Mouse (Mus musculus) limb, embryonic 14.5 days (tissue): Measurements from ENCODE around the gene Cdan1. TPM values are rescaled to one million over a fixed set of nuclear protein-coding genes. Genes with fewer than 3 reads are reported as not detected.

Experiments
- ATAC-seq: fragments of 200-750 bp; cut with Nextera tagmentation; 2 replicates; pipeline ENCODE4 v1.8.0; 2017; ENCODE audit warnings: low read depth, moderate number of reproducible peaks, moderate TSS enrichment; ENCODE audit not compliant: low FRiP score
- DNase-seq: peaks from one replicate; pipeline ENCODE4 v3.0.0-alpha.2; 2015; ENCODE audit warnings: low spot score
- H3K27ac ChIP-seq: fragments of 300-500 bp; sonication (generic); replicated peaks from 2 replicates; pipeline ENCODE4 v1.5.1; 2014; ENCODE audit warnings: low read depth, mild to moderate bottlenecking, low read length, moderate library complexity, mixed read lengths
- H3K27me3 ChIP-seq: fragments of 300-500 bp; sonication (generic); 2 replicates; pipeline ENCODE4 v1.6.1; 2014; ENCODE audit warnings: low read length, mixed read lengths; ENCODE audit not compliant: control insufficient read depth, insufficient read depth
- H3K36me3 ChIP-seq: fragments of 300-500 bp; sonication (generic); 2 replicates; pipeline ENCODE4 v1.6.1; 2014; ENCODE audit warnings: mild to moderate bottlenecking, low read length, moderate library complexity, mixed read lengths; ENCODE audit not compliant: control insufficient read depth, insufficient read depth
- H3K4me1 ChIP-seq: fragments of 300-500 bp; sonication (generic); 2 replicates; pipeline ENCODE4 v1.6.1; 2014; ENCODE audit warnings: antibody characterized with exemption, low read length, mixed read lengths; ENCODE audit not compliant: control insufficient read depth, insufficient read depth
- H3K4me2 ChIP-seq: fragments of 300-500 bp; sonication (generic); replicated peaks from 2 replicates; pipeline ENCODE4 v1.6.1; 2014; ENCODE audit warnings: low read depth, mild to moderate bottlenecking, low read length, moderate library complexity; ENCODE audit not compliant: severe bottlenecking
- H3K4me3 ChIP-seq: fragments of 300-500 bp; sonication (generic); replicated peaks from 2 replicates; pipeline ENCODE4 v1.5.1; 2014; ENCODE audit warnings: low read length
- H3K9ac ChIP-seq: fragments of 300-500 bp; sonication (generic); 2 replicates; pipeline ENCODE4 v1.6.1; 2014; ENCODE audit warnings: mild to moderate bottlenecking, low read depth, low read length, moderate library complexity; ENCODE audit not compliant: severe bottlenecking
- H3K9me3 ChIP-seq: fragments of 300-500 bp; sonication (generic); 2 replicates; pipeline ENCODE4 v1.6.1; 2016; ENCODE audit warnings: low read length; ENCODE audit not compliant: control insufficient read depth
- POLR2A ChIP-seq: fragments of 200-500 bp; IDR thresholded peaks from 2 replicates; pipeline ENCODE4 v1.8.0; 2012; ENCODE audit warnings: inconsistent platforms, mild to moderate bottlenecking, moderate library complexity, borderline replicate concordance; ENCODE audit not compliant: insufficient read depth, insufficient read length; ENCODE audit errors: extremely low read depth
- WGBS: fragments of 180-500 bp; shearing (Covaris S2); extraction: QIAGEN DNeasy Blood & Tissue Kit; methylation state at CpG from one replicate; pipeline ENCODE4 v1.1.7; 2014; 5-methylcytosine and 5-hydroxymethylcytosine counted together
- polyA plus RNA-seq, 2 experiments: library from polyadenylated mRNA; depleted of rRNA in 1 of 2; stranded (reverse) in 1 of 2; unstranded in 1 of 2; fragments of >200 nt; fragmentation: Nextera tagmentation in 1 of 2; extraction: Ambion mirVana in 1 of 2; gene quantifications; 2 replicates each; pipeline versions ENCODE4 v1.2.1 to v1.2.3; 2012 to 2014

The Cdan1 gene
- polyA plus RNA-seq, 2 experiments = 11.3 to 37.8 TPM

- H3K4me3 ChIP-seq = no peak overlapping the region
- TF ChIP-seq POLR2A = no peak
These were observed 2.7 kb upstream of the Cdan1 start for GRCm38 (mm10) chr2:120852626-120853025.

DNA sequence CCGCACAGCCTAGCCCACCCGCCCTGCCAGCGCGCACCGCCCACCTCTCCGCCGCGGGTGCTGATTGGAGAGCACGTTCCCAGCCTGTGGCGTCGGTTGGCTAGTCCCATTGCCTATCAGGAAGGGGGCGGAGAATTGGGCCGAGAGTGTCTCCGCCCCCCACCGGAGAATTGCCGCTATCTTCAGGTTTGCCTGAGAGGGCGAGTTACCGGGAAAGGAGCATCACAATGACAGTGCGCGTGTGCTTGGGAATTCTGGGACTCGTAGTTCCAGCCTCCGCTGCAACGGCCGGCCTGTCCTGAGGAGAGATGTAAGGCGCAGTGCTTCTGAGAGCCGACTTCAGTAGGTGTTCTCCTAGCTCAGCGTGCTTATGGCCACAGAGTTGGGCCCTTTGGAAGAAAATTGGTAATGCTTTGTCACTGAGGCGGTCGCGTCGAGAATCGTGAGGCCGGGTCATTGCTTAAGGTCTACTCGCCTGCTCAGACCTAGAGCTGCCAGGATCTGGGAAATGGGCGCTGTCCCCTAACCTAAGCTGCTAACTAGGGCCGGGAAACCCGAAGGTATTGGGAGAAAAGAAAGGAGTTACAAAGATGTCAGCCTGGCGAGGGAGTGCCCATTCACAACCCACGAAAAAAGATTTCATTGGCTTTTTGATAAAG is 625 bp upstream of the Cdan1 start, which contains the start of gene Ttbk2:
Ttbk2 (minus strand) TSS at position 181 of the 659 bp plus-strand sequence.
- no peaks in the 10 kb centered on the region for H3K27me3 ChIP-seq
- peak within 1 kb of the TSS; percentile 79 for H3K9ac ChIP-seq
- ATAC-seq = peak; percentile 99
- peak within 1 kb of the TSS; percentile 82 for H3K4me2 ChIP-seq
- TF ChIP-seq POLR2A = no peak; the same call in 1 of the 2 replicates
- H3K27ac ChIP-seq = no peak within 1 kb of the TSS; the same call in 1 of the 2 replicates
- 0 out of 2 replicates have a peak, but pooled peaks cover 4% of the 10 kb centered on the region for H3K4me1 ChIP-seq
- no peaks in the 10 kb centered on the region for H3K36me3 ChIP-seq
- H3K9me3 ChIP-seq = no peaks in the 10 kb centered on the region
- H3K4me3 ChIP-seq = peak within 1 kb of the TSS; percentile 96
- WGBS = 2% methylated on average over 39 of the region's 39 CpGs
- peak; percentile 97 for DNase-seq

More at GRCm38 (mm10) chr2:120852626-120853025, 2.7 kb upstream of the Cdan1 start:
- no peak for ATAC-seq
- DNase-seq = no peak
- Histone ChIP-seq H3K27me3 (no peaks in the 10 kb centered on the region), H3K4me1 (0 out of 2 replicates have a peak, but pooled peaks cover 4% of the 10 kb centered on the region), H3K36me3 (no peaks in the 10 kb centered on the region), H3K9me3 (no peaks in the 10 kb centered on the region), H3K4me2 (no peak overlapping the region), H3K9ac (no peak overlapping the region), H3K27ac (no peak overlapping the region)
- WGBS = 21% methylated on average over 1 of the region's 1 CpGs

DNA sequence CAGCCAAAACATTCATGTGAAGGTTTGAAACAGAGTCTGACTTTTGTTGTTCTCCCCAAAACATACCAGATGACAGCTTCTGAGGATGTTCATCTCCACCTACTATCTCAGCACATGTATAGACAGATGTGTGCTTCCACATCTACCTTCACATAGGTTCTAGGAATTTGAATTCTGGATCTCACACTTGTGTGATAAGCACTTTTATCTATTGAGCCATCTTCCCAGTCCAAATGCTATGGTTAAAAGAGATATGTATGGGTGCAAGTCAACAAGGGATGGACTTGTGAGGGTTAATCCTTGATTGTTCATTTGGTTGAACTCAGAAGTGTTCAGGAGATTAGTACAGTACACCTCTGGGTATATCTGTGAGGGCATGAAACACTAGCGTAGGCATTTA is 4.6 kb downstream of the Cdan1 start:
- ATAC-seq (no peak), DNase-seq (no peak)
- no peak overlapping the region for H3K4me2 ChIP-seq
- TF ChIP-seq POLR2A = no peak
- WGBS = 94% methylated on average over 1 of the region's 1 CpGs
- H3K9me3 ChIP-seq = no peaks in the 10 kb centered on the region
- 0 out of 2 replicates have a peak, but pooled peaks cover 4% of the 10 kb centered on the region for H3K4me1 ChIP-seq
- H3K9ac ChIP-seq = no peak overlapping the region
- no peaks in the 10 kb centered on the region for H3K27me3 ChIP-seq
- H3K27ac ChIP-seq = no peak overlapping the region
- no peak overlapping the region for H3K4me3 ChIP-seq
- H3K36me3 ChIP-seq = no peaks in the 10 kb centered on the region

GRCm38 (mm10) chr2:120843990-120844389 is 5.9 kb downstream of the Cdan1 start:
- no peak overlapping the region for H3K27ac ChIP-seq
- no peak for TF ChIP-seq POLR2A
- H3K4me1 ChIP-seq = 0 out of 2 replicates have a peak, but pooled peaks cover under 1% of the 10 kb centered on the region
- no peaks in the 10 kb centered on the region for H3K36me3 ChIP-seq
- no peak for DNase-seq
- H3K27me3 ChIP-seq = no peaks in the 10 kb centered on the region
- H3K9ac ChIP-seq = no peak overlapping the region
- H3K4me3 ChIP-seq = no peak overlapping the region
- H3K9me3 ChIP-seq = no peaks in the 10 kb centered on the region
- ATAC-seq = no peak
- WGBS = 81% methylated on average over 4 of the region's 4 CpGs
- no peak overlapping the region for H3K4me2 ChIP-seq

DNA sequence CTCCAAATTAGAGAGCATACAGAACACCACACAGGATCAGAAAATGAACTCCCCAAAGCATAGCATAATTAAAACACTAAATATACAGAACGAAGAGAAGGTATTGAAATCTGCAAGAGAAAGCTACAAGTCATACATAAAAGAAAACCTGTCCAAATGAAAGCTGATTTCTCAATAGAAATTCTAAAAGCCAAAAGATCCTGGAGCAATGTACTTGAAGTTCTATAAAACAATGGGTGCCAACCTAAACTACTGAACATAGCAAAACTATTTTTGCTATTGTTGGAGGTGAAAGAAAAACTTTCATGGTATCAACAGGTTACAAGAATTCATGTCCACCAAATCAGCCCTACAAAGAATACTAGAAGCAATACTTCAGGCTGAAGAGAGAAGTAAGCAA is 8.7 kb downstream of the Cdan1 start:
- TF ChIP-seq POLR2A = no peak
- Histone ChIP-seq H3K4me2 (no peak overlapping the region), H3K9ac (no peak overlapping the region), H3K27ac (no peak overlapping the region), H3K27me3 (no peaks in the 10 kb centered on the region), H3K4me1 (no peaks in the 10 kb centered on the region), H3K36me3 (no peaks in the 10 kb centered on the region), H3K4me3 (no peak overlapping the region), H3K9me3 (0 out of 2 replicates have a peak, but pooled peaks cover 7% of the 10 kb centered on the region)
- WGBS = 93% methylated on average over 1 of the region's 1 CpGs
- DNase-seq (no peak), ATAC-seq (no peak)
